Mouse (Mus musculus) ES-Bruce4 (cell line): Measurements from ENCODE around the gene C8b. TPM values are rescaled to one million over a fixed set of nuclear protein-coding genes. Genes with fewer than 3 reads are reported as not detected.
A peak's percentile ranks its signal among the peaks of the same experiment; 100 is the strongest.

Experiments
- H3K27ac ChIP-seq: 2 replicates; pipeline ENCODE4 v1.5.1; 2012; ENCODE audit warnings: low read length, inconsistent platforms; ENCODE audit not compliant: insufficient read depth
- H3K27me3 ChIP-seq: 2 replicates; pipeline ENCODE4 v1.6.1; 2012; ENCODE audit warnings: mild to moderate bottlenecking, low read length, inconsistent platforms; ENCODE audit not compliant: control insufficient read depth, poor library complexity, insufficient read depth, severe bottlenecking
- H3K36me3 ChIP-seq: 2 replicates; pipeline ENCODE4 v1.6.1; 2012; ENCODE audit warnings: inconsistent platforms, mild to moderate bottlenecking, low read length, moderate library complexity; ENCODE audit not compliant: control insufficient read depth, poor library complexity, insufficient read depth, severe bottlenecking
- H3K4me1 ChIP-seq: one replicate; pipeline ENCODE4 v1.8.1; 2011; ENCODE audit warnings: low read length; ENCODE audit not compliant: control insufficient read depth, insufficient read depth
- H3K4me3 ChIP-seq: 2 replicates; pipeline ENCODE4 v1.5.1; 2011; ENCODE audit warnings: low read depth, mild to moderate bottlenecking, low read length
- H3K9ac ChIP-seq: 2 replicates; pipeline ENCODE4 v1.6.1; 2012; ENCODE audit warnings: low read depth, mild to moderate bottlenecking, inconsistent platforms; ENCODE audit not compliant: poor library complexity, severe bottlenecking
- H3K9me3 ChIP-seq: replicated peaks from 2 replicates; pipeline ENCODE4 v1.6.1; 2012; ENCODE audit warnings: mild to moderate bottlenecking, low read length, inconsistent platforms; ENCODE audit not compliant: control insufficient read depth, poor library complexity, insufficient read depth, severe bottlenecking
- CTCF ChIP-seq: IDR thresholded peaks from one replicate; pipeline ENCODE4 v1.8.1; 2011; ENCODE audit warnings: low read depth, low read length
- EP300 ChIP-seq: IDR thresholded peaks from 2 replicates; pipeline ENCODE4 v1.6.1; 2011; ENCODE audit warnings: low read depth, low read length; ENCODE audit not compliant: insufficient read depth
- POLR2A ChIP-seq: IDR thresholded peaks from one replicate; pipeline ENCODE4 v1.8.1; 2011; ENCODE audit warnings: low read length; ENCODE audit not compliant: insufficient read depth
- polyA plus RNA-seq: library from polyadenylated mRNA; stranded (reverse); fragments of >200 nt; gene quantifications from 2 replicates; pipeline ENCODE4 v1.2.4, GENCODE M21; 2011; ENCODE audit warnings: low read depth; ENCODE audit not compliant: missing spikeins, insufficient read depth, insufficient read length

Gene C8b
- polyA plus RNA-seq, 1 experiment = not detected

- TF ChIP-seq EP300 (0 out of 2 replicates have a peak, but pooled peaks have one; percentile 18), CTCF (no peak)
- Histone ChIP-seq H3K4me1 (peaks cover 2% of the 10 kb centered on the region), H3K27ac (no peak overlapping the region), H3K9ac (no peak overlapping the region), H3K36me3 (no peaks in the 10 kb centered on the region), H3K9me3 (no peaks in the 10 kb centered on the region), H3K4me3 (no peak overlapping the region), H3K27me3 (no peaks in the 10 kb centered on the region)
Observed at GRCm38 (mm10) chr4:104801625-104802024, 35.5 kb downstream of the C8b start.

- Histone ChIP-seq H3K27me3 (no peaks in the 10 kb centered on the region), H3K4me1 (peaks cover 2% of the 10 kb centered on the region), H3K9me3 (no peaks in the 10 kb centered on the region), H3K27ac (no peak overlapping the region), H3K36me3 (no peaks in the 10 kb centered on the region), H3K4me3 (no peak overlapping the region), H3K9ac (no peak overlapping the region)
- TF ChIP-seq POLR2A (no peak), EP300 (no peak), CTCF (no peak)
Observed at GRCm38 (mm10) chr4:104804100-104804499, 38.0 kb downstream of the C8b start.

- H3K9me3 ChIP-seq = no peaks in the 10 kb centered on the region
- TF ChIP-seq EP300 = no peak
Observed at GRCm38 (mm10) chr4:104805414-104806257, 39.5 kb downstream of the C8b start.

DNA sequence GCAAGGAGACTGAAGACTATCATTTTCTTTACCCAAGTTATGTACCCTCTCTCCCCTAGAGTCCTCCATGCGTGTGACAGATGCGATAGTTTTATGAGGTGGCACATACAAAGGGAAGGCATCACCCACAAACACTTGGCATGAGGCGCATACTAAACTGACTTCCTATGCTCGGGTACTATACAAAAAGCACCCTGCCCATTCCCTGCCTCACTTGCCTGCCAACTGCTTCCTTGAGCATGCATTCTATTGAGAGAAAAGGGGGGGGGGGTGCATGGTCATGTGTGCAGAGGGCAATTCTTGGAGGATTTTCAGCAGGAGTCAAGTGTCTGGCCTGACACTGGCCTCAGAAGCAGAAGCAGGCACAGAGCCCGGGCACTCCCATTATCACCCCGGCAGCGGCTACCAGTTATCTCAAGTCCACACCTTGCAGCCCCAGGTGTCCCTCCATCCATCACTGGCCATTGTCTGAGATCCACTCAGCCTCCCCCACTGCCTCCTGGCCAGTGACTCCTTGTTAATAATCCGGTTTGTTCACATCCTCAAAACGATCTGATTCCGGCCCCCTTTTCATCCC, 44.7 kb downstream of the C8b start:
- Histone ChIP-seq H3K27ac (no peak overlapping the region), H3K4me3 (no peak overlapping the region), H3K9me3 (no peaks in the 10 kb centered on the region), H3K27me3 (no peaks in the 10 kb centered on the region), H3K36me3 (no peaks in the 10 kb centered on the region), H3K9ac (no peak overlapping the region), H3K4me1 (no peaks in the 10 kb centered on the region)
- TF ChIP-seq CTCF (no peak), EP300 (no peak), POLR2A (no peak)

More at GRCm38 (mm10) chr4:104805414-104806257, 39.5 kb downstream of the C8b start:
- Histone ChIP-seq H3K4me1 (peaks cover 2% of the 10 kb centered on the region), H3K27ac (no peak overlapping the region), H3K9ac (no peak overlapping the region), H3K36me3 (no peaks in the 10 kb centered on the region), H3K27me3 (no peaks in the 10 kb centered on the region), H3K4me3 (no peak overlapping the region)

- H3K4me1 ChIP-seq = no peaks in the 10 kb centered on the region
- no peaks in the 10 kb centered on the region; the same call in 1 of the 2 replicates for H3K9me3 ChIP-seq
- H3K9ac ChIP-seq = no peak overlapping the region
- no peak for TF ChIP-seq CTCF
- TF ChIP-seq EP300 = peak; percentile 59; the same call in 1 of the 2 replicates
- no peaks in the 10 kb centered on the region for H3K36me3 ChIP-seq
- H3K4me3 ChIP-seq = no peak overlapping the region
- no peak overlapping the region for H3K27ac ChIP-seq
- no peaks in the 10 kb centered on the region for H3K27me3 ChIP-seq
Observed at GRCm38 (mm10) chr4:104813617-104814016, 47.5 kb downstream of the C8b start.

- no peaks in the 10 kb centered on the region; the same call in 1 of the 2 replicates for H3K9me3 ChIP-seq
- no peaks in the 10 kb centered on the region; the same call in 1 of the 2 replicates for H3K27me3 ChIP-seq
- H3K27ac ChIP-seq = no peak overlapping the region
- TF ChIP-seq POLR2A = no peak
- H3K4me1 ChIP-seq = no peaks in the 10 kb centered on the region
- H3K4me3 ChIP-seq = no peak overlapping the region
- no peaks in the 10 kb centered on the region for H3K36me3 ChIP-seq
- no peak overlapping the region for H3K9ac ChIP-seq
Observed at GRCm38 (mm10) chr4:104816519-104817232, 50.6 kb downstream of the C8b start.
